Mouse (Mus musculus): ENCODE data around the gene Gm21969. TPM values are rescaled to one million over a fixed set of nuclear protein-coding genes. Genes with fewer than 3 reads are reported as not detected.

Gm21969 gene
- polyA plus RNA-seq, 1 experiment, result not detected

GRCm38 (mm10) chr4:139641829-139642425 lies 38.9 kb downstream of the Gm21969 start:
- Histone ChIP-seq H3K27ac (ENCODE audit: insufficient read depth, low read depth, low read length) (no peak overlapping the region), H3K4me1 (ENCODE audit: control insufficient read depth, insufficient read depth, low read length) (peaks cover 17% of the 10 kb centered on the region), H3K4me3 (ENCODE audit: insufficient read depth, low read length) (no peak overlapping the region)
- TF ChIP-seq CTCF (IDR thresholded peaks at IDR 0.05; ENCODE audit: low read depth, low read length) (no peak), POLR2A (IDR thresholded peaks at IDR 0.05; ENCODE audit: borderline replicate concordance, low read depth, low read length) (no peak)

DNA sequence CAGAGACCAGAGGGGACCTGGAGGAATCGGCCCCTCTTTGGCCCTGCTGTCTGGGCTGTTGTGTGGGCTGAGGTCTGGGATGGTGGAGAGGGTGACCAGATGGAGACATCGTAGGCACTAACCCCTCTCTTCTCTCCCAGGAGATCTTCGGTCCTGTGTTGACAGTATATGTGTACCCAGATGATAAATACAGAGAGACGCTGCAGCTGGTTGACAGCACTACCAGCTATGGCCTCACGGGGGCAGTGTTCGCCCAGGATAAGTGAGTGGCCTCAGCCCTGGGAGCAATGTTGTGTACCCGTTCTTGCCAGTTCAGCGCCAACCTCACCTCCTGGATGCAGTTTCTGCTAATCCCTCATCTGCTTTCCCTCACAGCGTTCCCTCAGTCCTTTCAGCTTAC lies 41.0 kb downstream of the Gm21969 start:
- TF ChIP-seq POLR2A (IDR thresholded peaks at IDR 0.05; ENCODE audit: borderline replicate concordance, low read depth, low read length) (no peak), CTCF (IDR thresholded peaks at IDR 0.05; ENCODE audit: low read depth, low read length) (peak; percentile 73)
- Histone ChIP-seq H3K27ac (ENCODE audit: insufficient read depth, low read depth, low read length) (no peak overlapping the region), H3K4me1 (ENCODE audit: control insufficient read depth, insufficient read depth, low read length) (peaks cover 17% of the 10 kb centered on the region), H3K4me3 (ENCODE audit: insufficient read depth, low read length) (no peak overlapping the region)

DNA sequence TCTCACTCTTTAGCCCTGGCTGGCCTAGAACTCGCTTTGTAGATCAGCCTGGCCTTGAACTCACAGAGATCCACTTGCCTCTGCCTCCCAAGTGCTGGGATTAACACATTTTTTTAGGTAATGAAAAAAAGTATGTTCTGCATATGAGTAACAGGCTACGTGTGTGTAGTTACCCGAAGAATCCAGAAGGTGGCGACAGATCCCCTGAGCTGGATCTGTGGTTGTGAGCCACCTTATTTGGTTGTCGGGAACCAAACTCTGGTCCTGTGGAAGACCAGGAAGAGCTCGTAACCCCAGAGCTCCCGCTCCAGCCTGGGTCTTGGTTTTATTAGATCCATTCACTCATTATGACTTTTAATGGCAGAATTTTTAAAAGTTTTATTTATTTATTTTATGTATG lies 43.9 kb downstream of the Gm21969 start:
- TF ChIP-seq CTCF (IDR thresholded peaks at IDR 0.05; ENCODE audit: low read depth, low read length), result peak; percentile 27
- no peak for TF ChIP-seq POLR2A (IDR thresholded peaks at IDR 0.05; ENCODE audit: borderline replicate concordance, low read depth, low read length)
- H3K4me1 ChIP-seq (ENCODE audit: control insufficient read depth, insufficient read depth, low read length), result no peaks in the 10 kb centered on the region
- H3K27ac ChIP-seq (ENCODE audit: insufficient read depth, low read depth, low read length), result no peak overlapping the region
- no peak overlapping the region for H3K4me3 ChIP-seq (ENCODE audit: insufficient read depth, low read length)

- Histone ChIP-seq H3K4me1 (ENCODE audit: control insufficient read depth, insufficient read depth, low read length) (no peaks in the 10 kb centered on the region), H3K27ac (ENCODE audit: insufficient read depth, low read depth, low read length) (no peak overlapping the region), H3K4me3 (ENCODE audit: insufficient read depth, low read length) (no peak overlapping the region)
- TF ChIP-seq POLR2A (IDR thresholded peaks at IDR 0.05; ENCODE audit: borderline replicate concordance, low read depth, low read length) (no peak), CTCF (IDR thresholded peaks at IDR 0.05; ENCODE audit: low read depth, low read length) (no peak)
Observed at GRCm38 (mm10) chr4:139650086-139650743, 47.2 kb downstream of the Gm21969 start.

- Histone ChIP-seq H3K4me1 (ENCODE audit: control insufficient read depth, insufficient read depth, low read length) (no peaks in the 10 kb centered on the region), H3K4me3 (ENCODE audit: insufficient read depth, low read length) (no peak overlapping the region), H3K27ac (ENCODE audit: insufficient read depth, low read depth, low read length) (no peak overlapping the region)
- no peak for TF ChIP-seq POLR2A (IDR thresholded peaks at IDR 0.05; ENCODE audit: borderline replicate concordance, low read depth, low read length)
- TF ChIP-seq CTCF (IDR thresholded peaks at IDR 0.05; ENCODE audit: low read depth, low read length), result no peak
Observed at GRCm38 (mm10) chr4:139650907-139651306, 47.9 kb downstream of the Gm21969 start.

GRCm38 (mm10) chr4:139653238-139653637 lies 50.3 kb downstream of the Gm21969 start, which contains the start of gene Tas1r2:
TSS of gene Tas1r2 (plus strand) at chr4:139653538.
- no peak within 1 kb of the TSS for H3K4me3 ChIP-seq (ENCODE audit: insufficient read depth, low read length)
- H3K27ac ChIP-seq (ENCODE audit: insufficient read depth, low read depth, low read length), result no peak within 1 kb of the TSS
- H3K4me1 ChIP-seq (ENCODE audit: control insufficient read depth, insufficient read depth, low read length), result no peaks in the 10 kb centered on the region
- TF ChIP-seq CTCF (IDR thresholded peaks at IDR 0.05; ENCODE audit: low read depth, low read length) (no peak), POLR2A (IDR thresholded peaks at IDR 0.05; ENCODE audit: borderline replicate concordance, low read depth, low read length) (no peak)

DNA sequence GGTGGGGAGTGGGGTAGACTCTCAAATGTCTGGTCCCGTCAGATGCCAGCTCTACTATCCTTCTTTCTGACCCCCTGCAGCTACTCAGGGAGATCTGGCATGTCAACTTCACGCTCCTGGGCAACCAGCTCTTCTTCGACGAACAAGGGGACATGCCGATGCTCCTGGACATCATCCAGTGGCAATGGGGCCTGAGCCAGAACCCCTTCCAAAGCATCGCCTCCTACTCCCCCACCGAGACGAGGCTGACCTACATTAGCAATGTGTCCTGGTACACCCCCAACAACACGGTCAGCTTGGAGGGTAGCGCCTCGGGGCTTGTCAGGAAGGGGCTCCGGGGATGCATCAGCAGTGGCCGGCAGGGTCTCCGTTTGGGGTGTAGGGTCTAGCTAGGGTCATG lies 58.9 kb downstream of the Gm21969 start:
- Histone ChIP-seq H3K4me1 (ENCODE audit: control insufficient read depth, insufficient read depth, low read length) (no peaks in the 10 kb centered on the region), H3K4me3 (ENCODE audit: insufficient read depth, low read length) (no peak overlapping the region), H3K27ac (ENCODE audit: insufficient read depth, low read depth, low read length) (no peak overlapping the region)
- TF ChIP-seq POLR2A (IDR thresholded peaks at IDR 0.05; ENCODE audit: borderline replicate concordance, low read depth, low read length), result no peak
- no peak for TF ChIP-seq CTCF (IDR thresholded peaks at IDR 0.05; ENCODE audit: low read depth, low read length)

GRCm38 (mm10) chr4:139667632-139668031 lies 64.6 kb downstream of the Gm21969 start:
- Histone ChIP-seq H3K4me3 (ENCODE audit: insufficient read depth, low read length) (no peak overlapping the region), H3K27ac (ENCODE audit: insufficient read depth, low read depth, low read length) (no peak overlapping the region), H3K4me1 (ENCODE audit: control insufficient read depth, insufficient read depth, low read length) (no peaks in the 10 kb centered on the region)
- TF ChIP-seq CTCF (IDR thresholded peaks at IDR 0.05; ENCODE audit: low read depth, low read length) (no peak), POLR2A (IDR thresholded peaks at IDR 0.05; ENCODE audit: borderline replicate concordance, low read depth, low read length) (no peak)

- Histone ChIP-seq H3K4me1 (ENCODE audit: control insufficient read depth, insufficient read depth, low read length) (no peaks in the 10 kb centered on the region), H3K27ac (ENCODE audit: insufficient read depth, low read depth, low read length) (no peak overlapping the region), H3K4me3 (ENCODE audit: insufficient read depth, low read length) (no peak overlapping the region)
- no peak for TF ChIP-seq POLR2A (IDR thresholded peaks at IDR 0.05; ENCODE audit: borderline replicate concordance, low read depth, low read length)
- peak; percentile 54 for TF ChIP-seq CTCF (IDR thresholded peaks at IDR 0.05; ENCODE audit: low read depth, low read length)
Observed at GRCm38 (mm10) chr4:139669847-139670246, 66.9 kb downstream of the Gm21969 start.

DNA sequence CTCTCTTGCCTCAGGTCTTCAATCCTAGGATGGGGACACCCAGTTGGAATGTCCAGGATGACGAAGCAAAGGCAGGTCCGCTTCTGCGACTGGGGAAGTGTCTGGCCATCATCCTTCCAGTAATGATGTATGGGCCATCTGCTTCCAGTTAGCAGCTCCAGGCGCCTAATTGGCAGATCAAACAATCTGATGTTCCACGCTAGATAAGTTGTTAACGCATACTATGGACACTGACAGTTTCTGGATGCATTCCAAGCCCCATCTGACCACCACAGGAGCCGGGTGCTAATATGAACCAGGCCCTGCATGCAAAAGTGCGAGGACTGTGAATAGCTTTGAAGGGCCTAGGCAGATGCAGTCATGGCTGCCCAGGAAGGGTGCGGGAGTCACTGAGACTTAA lies 72.7 kb downstream of the Gm21969 start:
- TF ChIP-seq POLR2A (IDR thresholded peaks at IDR 0.05; ENCODE audit: borderline replicate concordance, low read depth, low read length), result no peak
- Histone ChIP-seq H3K27ac (ENCODE audit: insufficient read depth, low read depth, low read length) (no peak overlapping the region), H3K4me3 (ENCODE audit: insufficient read depth, low read length) (no peak overlapping the region), H3K4me1 (ENCODE audit: control insufficient read depth, insufficient read depth, low read length) (no peaks in the 10 kb centered on the region)

Measured in bone marrow macrophage, adult 2 months (primary cell).